Mouse (Mus musculus) spleen, adult 2 months (tissue): ENCODE measurements around the gene Farp2.

Experiments used
- CTCF ChIP-seq: fragments of 200-500 bp; IDR thresholded peaks from 2 replicates; pipeline ENCODE4 v1.5.1; 2011; ENCODE audit warnings: mild to moderate bottlenecking, inconsistent platforms; ENCODE audit not compliant: insufficient read depth, insufficient read length, insufficient replicate concordance; ENCODE audit errors: extremely low read depth
- POLR2A ChIP-seq: fragments of 200-500 bp; IDR thresholded peaks from 2 replicates; pipeline ENCODE4 v1.6.1; 2011; ENCODE audit warnings: low read depth, low read length, inconsistent platforms

- no peak for TF ChIP-seq CTCF
- TF ChIP-seq POLR2A = no peak
These were observed 95.5 kb downstream of the Farp2 start for GRCm38 (mm10) chr1:93607090-93608083.
